Mouse (Mus musculus): Measurements from ENCODE around the gene Elane.

Gene Elane

GRCm38 (mm10) chr10:79886054-79886453, at the start of gene Elane:
Elane (plus strand) TSS chr10:79886247.
- DNase-seq = no peak

GRCm38 (mm10) chr10:79836918-79837317, 49.1 kb upstream of the Elane start:
- DNase-seq = no peak

GRCm38 (mm10) chr10:79838151-79838550, 47.9 kb upstream of the Elane start:
- DNase-seq = peak; percentile 27

GRCm38 (mm10) chr10:79840091-79840490, 46.0 kb upstream of the Elane start:
- DNase-seq = peak; percentile 14

- DNase-seq = peak; percentile 86
These were observed 45.1 kb upstream of the Elane start for GRCm38 (mm10) chr10:79840644-79841551.

GRCm38 (mm10) chr10:79842322-79842721, 43.7 kb upstream of the Elane start:
- DNase-seq = peak; percentile 11

- peak; percentile 29 for DNase-seq
These were observed 42.6 kb upstream of the Elane start for GRCm38 (mm10) chr10:79843476-79843875.

- DNase-seq = no peak
These were observed 39.5 kb upstream of the Elane start for GRCm38 (mm10) chr10:79846553-79846952.

- DNase-seq = no peak
These were observed 36.0 kb upstream of the Elane start for GRCm38 (mm10) chr10:79849941-79850628.

GRCm38 (mm10) chr10:79851653-79852052, 34.4 kb upstream of the Elane start:
- no peak for DNase-seq

GRCm38 (mm10) chr10:79852107-79852789, 33.8 kb upstream of the Elane start:
- DNase-seq = peak; percentile 76

- no peak for DNase-seq
These were observed 33.2 kb upstream of the Elane start for GRCm38 (mm10) chr10:79852827-79853226.

GRCm38 (mm10) chr10:79853392-79853791, 32.7 kb upstream of the Elane start:
- DNase-seq = peak; percentile 95

- peak; percentile 99 for DNase-seq
These were observed 31.9 kb upstream of the Elane start, which contains the start of gene Ptbp1 for GRCm38 (mm10) chr10:79853860-79854795. Ptbp1 (plus strand) TSS chr10:79854427.

- DNase-seq = peak; percentile 67
These were observed 31.1 kb upstream of the Elane start for GRCm38 (mm10) chr10:79854801-79855541.

GRCm38 (mm10) chr10:79855558-79856184, 30.4 kb upstream of the Elane start:
- DNase-seq = peak; percentile 96

- no peak for DNase-seq
These were observed 29.8 kb upstream of the Elane start for GRCm38 (mm10) chr10:79856280-79856679.

GRCm38 (mm10) chr10:79856704-79857451, 29.2 kb upstream of the Elane start:
- peak; percentile 33 for DNase-seq

- DNase-seq = peak; percentile 82
These were observed 28.6 kb upstream of the Elane start for GRCm38 (mm10) chr10:79857452-79857811.

GRCm38 (mm10) chr10:79857894-79858293, 28.2 kb upstream of the Elane start:
- no peak for DNase-seq

Measured in kidney, adult 11 months (tissue).